Mouse (Mus musculus): ENCODE results near the gene Ctsd. TPM values are rescaled to one million over a fixed set of nuclear protein-coding genes. Genes with fewer than 3 reads are reported as not detected.

Ctsd gene
- total RNA-seq, 1 experiment from 2014 or later: 408 TPM

DNA sequence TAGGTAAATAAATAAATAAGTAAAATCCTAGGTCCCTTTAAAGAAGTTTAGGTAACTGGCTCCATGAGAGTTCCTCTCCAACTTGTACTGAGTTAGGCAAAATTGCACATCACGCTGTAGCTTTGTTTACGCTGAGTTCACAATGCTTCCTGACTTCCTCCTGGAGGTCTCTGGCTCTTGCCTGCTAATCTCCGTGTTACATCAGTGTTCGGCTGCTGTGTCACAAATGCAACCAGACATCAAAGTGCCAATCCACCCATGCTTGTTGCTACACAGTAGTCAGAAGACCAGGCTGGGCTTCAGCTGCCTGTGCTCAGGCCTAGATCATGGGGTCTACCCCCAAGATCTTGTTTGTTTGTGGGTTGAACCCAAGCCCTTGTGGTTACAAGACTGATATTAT lies 15.8 kb upstream of the Ctsd start:
- ATAC-seq (ENCODE audit: extremely low read depth, insufficient number of reproducible peaks, low FRiP score, poor library complexity, severe bottlenecking): peak; percentile 40; the same call in 1 of the 2 replicates

DNA sequence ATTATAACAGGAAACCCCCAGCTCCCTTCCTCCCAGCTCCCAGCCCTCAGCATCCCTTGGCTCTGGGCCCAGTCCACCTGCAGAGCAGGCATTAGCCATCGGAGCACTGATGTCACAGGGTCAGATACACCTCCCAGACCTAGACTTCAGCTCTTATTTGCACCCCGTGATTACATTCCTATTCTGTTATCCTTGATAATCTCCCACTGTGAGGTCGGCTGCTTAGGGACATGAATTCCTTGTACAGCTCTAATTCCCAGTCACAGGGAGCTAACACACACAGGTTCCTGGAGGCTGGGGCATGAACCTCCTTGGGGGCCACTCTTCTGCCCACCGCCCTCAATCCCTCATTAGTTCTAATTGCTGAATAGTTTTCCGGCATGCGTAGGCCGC lies 12.9 kb upstream of the Ctsd start:
- no peak for ATAC-seq (ENCODE audit: extremely low read depth, insufficient number of reproducible peaks, low FRiP score, poor library complexity, severe bottlenecking)

DNA sequence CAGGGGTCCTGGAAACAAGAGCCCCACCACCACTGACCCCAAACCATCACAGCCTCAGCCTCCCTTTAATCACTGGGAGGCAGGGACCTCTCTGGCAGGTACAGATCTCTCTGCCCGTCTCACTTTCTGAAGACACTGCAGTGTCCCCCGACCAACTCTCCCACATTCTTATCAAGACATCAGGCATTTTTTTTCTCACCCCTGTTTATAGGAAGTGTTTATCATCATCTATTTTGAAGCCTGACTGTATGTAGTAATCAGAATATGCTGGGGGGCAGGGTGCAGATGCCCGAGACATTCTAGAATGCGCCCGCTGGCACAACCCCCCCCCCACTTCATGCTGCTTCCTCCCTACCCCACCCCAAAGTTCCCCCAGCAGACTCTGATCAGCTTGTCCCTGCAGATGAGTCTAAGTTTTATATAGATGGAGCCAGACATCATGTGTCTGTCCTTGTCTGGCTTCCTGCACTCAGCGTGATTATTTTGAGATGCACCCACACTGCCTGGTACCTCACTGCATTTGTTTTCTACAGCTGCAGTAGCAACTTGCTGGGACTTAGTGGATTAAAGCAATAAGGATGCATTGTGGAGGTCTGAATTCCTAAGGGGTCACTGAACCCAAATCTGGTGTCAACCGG lies 12.4 kb upstream of the Ctsd start:
- ATAC-seq (ENCODE audit: extremely low read depth, insufficient number of reproducible peaks, low FRiP score, poor library complexity, severe bottlenecking): no peak

GRCm38 (mm10) chr7:142399250-142399649 lies 11.4 kb upstream of the Ctsd start:
- peak; percentile 63 for ATAC-seq (ENCODE audit: extremely low read depth, insufficient number of reproducible peaks, low FRiP score, poor library complexity, severe bottlenecking)

GRCm38 (mm10) chr7:142398052-142398451 lies 10.2 kb upstream of the Ctsd start:
- ATAC-seq (ENCODE audit: extremely low read depth, insufficient number of reproducible peaks, low FRiP score, poor library complexity, severe bottlenecking): peak; percentile 56

DNA sequence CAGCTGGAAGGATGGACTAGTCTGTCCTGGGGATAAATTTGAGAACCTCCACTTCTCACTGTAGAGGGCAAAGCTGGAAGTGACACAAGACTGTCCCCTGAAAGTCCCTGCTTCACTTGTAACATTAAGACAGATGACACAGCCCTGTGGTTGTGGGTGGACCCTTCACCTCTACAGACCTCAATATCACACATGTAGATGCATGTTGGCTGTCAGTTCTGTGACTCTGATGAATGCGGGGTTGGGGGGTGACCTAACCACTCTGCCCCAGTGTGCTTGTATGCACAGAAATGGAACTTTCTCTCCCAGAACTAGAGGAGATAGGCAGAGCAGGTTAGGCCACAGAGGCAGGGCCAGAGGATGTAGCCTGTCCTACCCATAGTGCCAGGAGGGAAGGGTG lies 8.8 kb upstream of the Ctsd start:
- ATAC-seq (ENCODE audit: extremely low read depth, insufficient number of reproducible peaks, low FRiP score, poor library complexity, severe bottlenecking): no peak

- ATAC-seq (ENCODE audit: extremely low read depth, insufficient number of reproducible peaks, low FRiP score, poor library complexity, severe bottlenecking): no peak
Observed at GRCm38 (mm10) chr7:142395472-142395871, 7.6 kb upstream of the Ctsd start.

DNA sequence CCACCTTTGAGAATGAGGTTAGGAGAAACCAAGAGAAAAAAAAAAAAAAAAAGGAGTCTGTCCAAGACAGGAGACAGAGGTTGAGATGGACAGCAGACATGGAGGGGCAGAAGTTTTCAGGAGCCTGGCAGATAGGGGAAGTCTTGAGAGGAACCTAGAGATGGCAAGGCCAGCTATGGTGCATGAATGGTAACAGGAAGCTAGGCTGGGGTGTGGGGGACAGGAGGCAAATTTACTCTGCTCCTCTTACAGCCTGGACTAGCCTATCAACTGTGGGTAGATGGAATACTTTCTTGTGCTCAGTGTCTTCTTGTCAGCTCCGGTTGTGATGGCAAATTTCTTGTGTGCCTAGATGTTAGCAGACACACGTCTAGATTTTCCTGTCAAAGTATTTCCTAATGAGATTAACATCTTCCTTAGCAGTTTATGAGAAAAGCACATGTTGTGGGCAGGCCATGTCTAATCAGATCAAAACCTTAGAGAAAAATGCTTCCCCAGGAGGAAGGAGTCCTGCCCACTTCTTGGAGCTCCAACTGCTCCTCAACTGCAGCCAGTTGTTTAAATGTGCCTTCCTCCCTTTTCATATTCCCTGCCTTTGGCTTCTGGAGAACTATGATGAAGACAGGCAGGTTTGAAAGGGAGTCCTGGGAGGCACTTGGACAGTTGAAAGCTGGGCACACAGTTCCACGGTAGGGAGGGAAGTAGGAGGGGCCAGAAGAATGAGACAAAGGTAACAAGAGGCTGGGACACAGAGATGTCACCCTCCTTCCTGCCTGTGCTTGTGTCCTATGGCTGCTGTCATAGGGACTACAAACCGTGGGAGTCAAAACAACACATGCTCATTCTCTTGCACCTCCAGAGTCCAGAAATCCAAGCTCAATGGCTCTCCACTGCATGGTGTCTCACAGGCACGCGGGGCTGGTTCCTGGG lies 6.7 kb upstream of the Ctsd start:
- ATAC-seq (ENCODE audit: extremely low read depth, insufficient number of reproducible peaks, low FRiP score, poor library complexity, severe bottlenecking): no peak

DNA sequence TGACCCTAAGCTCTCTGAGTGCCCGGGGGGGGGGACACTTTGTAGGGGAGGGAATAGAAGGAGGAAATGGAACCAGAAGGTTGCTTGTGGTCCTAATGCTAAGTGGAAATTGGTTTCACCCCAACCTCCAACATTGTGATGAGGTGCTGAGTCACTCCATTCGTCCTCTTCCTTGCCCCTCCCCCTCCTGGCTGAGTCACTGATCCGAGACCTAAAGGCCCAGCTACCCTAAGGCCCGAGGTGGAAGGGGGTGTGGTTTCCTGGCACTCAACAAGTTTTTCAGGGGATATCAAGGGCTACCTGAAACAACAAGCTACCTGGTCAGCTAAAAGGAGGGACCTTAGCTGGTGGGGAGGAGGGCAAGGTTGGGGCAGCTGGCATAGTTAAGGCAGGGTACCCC lies 5.4 kb upstream of the Ctsd start:
- ATAC-seq (ENCODE audit: extremely low read depth, insufficient number of reproducible peaks, low FRiP score, poor library complexity, severe bottlenecking): peak; percentile 47; the same call in 1 of the 2 replicates

DNA sequence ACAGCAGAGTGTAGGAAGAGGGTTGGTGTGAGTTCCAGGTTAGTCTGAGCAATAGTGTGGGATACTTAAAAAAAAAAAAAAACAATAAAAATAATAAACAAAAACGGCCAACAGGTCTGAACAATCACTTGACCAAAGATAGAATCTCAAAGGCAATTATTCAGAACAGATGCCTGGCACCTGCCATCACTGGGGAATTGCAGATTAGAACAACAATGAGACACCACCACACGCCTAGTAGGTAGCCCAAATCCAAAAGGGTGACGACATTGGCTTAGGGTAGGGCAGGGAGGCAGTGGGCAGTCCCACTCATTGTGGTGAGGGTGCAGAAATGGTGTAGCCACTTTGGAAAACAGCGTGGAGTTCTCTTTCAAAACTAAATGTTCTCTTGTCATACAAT lies 3.8 kb upstream of the Ctsd start:
- no peak for ATAC-seq (ENCODE audit: extremely low read depth, insufficient number of reproducible peaks, low FRiP score, poor library complexity, severe bottlenecking)

- no peak for ATAC-seq (ENCODE audit: extremely low read depth, insufficient number of reproducible peaks, low FRiP score, poor library complexity, severe bottlenecking)
Observed at GRCm38 (mm10) chr7:142391108-142391507, 3.3 kb upstream of the Ctsd start.

- ATAC-seq (ENCODE audit: extremely low read depth, insufficient number of reproducible peaks, low FRiP score, poor library complexity, severe bottlenecking): no peak
Observed at GRCm38 (mm10) chr7:142389961-142390650, 2.3 kb upstream of the Ctsd start.

DNA sequence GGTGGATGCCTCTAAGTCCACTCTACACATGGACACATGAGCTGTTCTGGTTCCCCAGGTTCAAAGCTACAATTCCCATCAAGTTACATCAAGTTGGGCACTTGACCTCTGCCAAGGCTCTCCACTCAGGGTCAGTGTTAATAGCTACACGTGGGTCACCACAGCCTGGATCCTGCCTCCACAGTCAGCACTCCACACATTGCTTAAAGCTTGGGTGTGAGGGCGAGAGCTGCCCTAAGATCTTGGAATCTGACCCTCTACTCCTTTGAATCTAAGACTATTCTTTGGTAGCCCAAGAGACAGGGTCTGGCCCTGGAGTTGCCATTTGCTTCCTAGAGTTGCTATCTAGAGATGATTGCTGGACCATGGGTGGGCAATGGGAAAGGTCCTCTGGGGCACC lies 902 bp upstream of the Ctsd start:
- no peak for ATAC-seq (ENCODE audit: extremely low read depth, insufficient number of reproducible peaks, low FRiP score, poor library complexity, severe bottlenecking)

GRCm38 (mm10) chr7:142388198-142388597 lies 360 bp upstream of the Ctsd start:
- no peak for ATAC-seq (ENCODE audit: extremely low read depth, insufficient number of reproducible peaks, low FRiP score, poor library complexity, severe bottlenecking)

GRCm38 (mm10) chr7:142386621-142387201 lies 1.1 kb downstream of the Ctsd start:
- ATAC-seq (ENCODE audit: extremely low read depth, insufficient number of reproducible peaks, low FRiP score, poor library complexity, severe bottlenecking): no peak

DNA sequence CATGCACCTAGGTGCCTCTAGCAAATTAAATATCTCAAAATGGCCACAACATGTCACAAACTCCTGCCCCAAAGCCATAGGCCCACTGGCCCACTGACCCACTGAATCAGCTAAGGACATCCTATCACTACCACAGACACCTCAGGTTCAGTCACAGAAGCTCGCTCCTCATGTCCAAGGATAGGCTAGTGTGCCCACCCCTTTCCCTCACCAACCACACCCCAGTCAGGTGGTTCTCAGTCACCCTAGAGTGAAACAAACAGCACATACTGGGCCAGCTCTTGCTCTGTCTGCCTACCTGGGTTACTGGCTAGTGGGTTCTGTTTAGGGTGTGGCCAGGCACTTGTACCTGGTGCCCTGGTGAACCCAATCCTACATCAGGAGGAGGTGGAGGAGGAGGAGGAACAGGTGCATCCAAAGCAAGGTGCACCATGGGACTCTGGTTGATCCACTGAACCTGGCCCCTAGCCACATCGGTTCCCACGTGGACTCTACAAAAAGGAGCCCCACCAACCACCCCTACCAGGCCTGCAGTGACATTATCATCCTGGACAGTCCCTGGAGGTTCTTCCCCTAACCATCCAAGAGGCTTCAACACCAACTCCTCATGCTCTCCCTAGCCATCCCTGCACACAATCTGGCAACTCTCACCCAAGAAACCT lies 2.0 kb downstream of the Ctsd start:
- no peak for ATAC-seq (ENCODE audit: extremely low read depth, insufficient number of reproducible peaks, low FRiP score, poor library complexity, severe bottlenecking)

DNA sequence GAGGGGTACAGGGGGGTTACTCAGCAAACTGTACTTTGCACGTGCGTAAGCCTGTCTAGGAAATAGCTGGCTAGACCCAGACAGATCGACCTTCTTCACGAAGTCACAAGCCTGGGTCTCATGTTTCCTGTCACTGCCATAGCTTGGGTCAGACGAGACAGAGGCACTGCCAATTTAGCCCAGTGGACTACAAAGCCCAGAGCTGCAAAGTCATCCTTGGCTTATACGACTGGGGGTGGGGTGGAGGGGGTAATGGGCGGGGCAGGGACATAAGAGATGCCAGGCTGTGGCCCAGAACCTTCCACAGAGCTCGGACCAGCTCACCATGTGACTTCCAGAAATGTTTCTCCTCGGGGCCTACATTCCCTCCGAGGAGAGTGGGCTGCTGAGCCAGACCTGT lies 3.5 kb downstream of the Ctsd start:
- ATAC-seq (ENCODE audit: extremely low read depth, insufficient number of reproducible peaks, low FRiP score, poor library complexity, severe bottlenecking): no peak

GRCm38 (mm10) chr7:142382567-142382966 lies 5.3 kb downstream of the Ctsd start, which contains the start of gene Gm49369:
Gm49369 (minus strand) TSS chr7:142382667.
- no peak for ATAC-seq (ENCODE audit: extremely low read depth, insufficient number of reproducible peaks, low FRiP score, poor library complexity, severe bottlenecking)

GRCm38 (mm10) chr7:142381175-142381574 lies 6.7 kb downstream of the Ctsd start:
- ATAC-seq (ENCODE audit: extremely low read depth, insufficient number of reproducible peaks, low FRiP score, poor library complexity, severe bottlenecking): no peak

Measured in neutrophil, adult 5-6 weeks (primary cell).